Mouse (Mus musculus) brain, embryonic 14.5 days (tissue): ENCODE measurements around the gene Dnaaf2. TPM values are rescaled to one million over a fixed set of nuclear protein-coding genes. Genes with fewer than 3 reads are reported as not detected.

Source experiments
- DNase-seq: peaks from one replicate; pipeline ENCODE4 v3.0.0-alpha.2; 2011; ENCODE audit warnings: low read depth
- CTCF ChIP-seq: fragments of 200-500 bp; IDR thresholded peaks from 2 replicates; pipeline ENCODE4 v1.5.1; 2012; ENCODE audit warnings: inconsistent platforms, mild to moderate bottlenecking, moderate library complexity, borderline replicate concordance; ENCODE audit not compliant: insufficient read depth, insufficient read length; ENCODE audit errors: extremely low read depth
- POLR2A ChIP-seq: fragments of 200-500 bp; IDR thresholded peaks from 2 replicates; pipeline ENCODE4 v1.6.1; 2012; ENCODE audit warnings: mild to moderate bottlenecking, inconsistent platforms, borderline replicate concordance; ENCODE audit not compliant: poor library complexity, insufficient read depth, insufficient read length, severe bottlenecking; ENCODE audit errors: extremely low read depth
- polyA plus RNA-seq: library from polyadenylated mRNA; depleted of rRNA; stranded (reverse); fragments of >200 nt; gene quantifications from 2 replicates; pipeline ENCODE4 v1.2.3, GENCODE M21; 2012

Gene Dnaaf2
- polyA plus RNA-seq, 1 experiment = 4.6 TPM

- no peak for TF ChIP-seq CTCF
- TF ChIP-seq POLR2A = peak; percentile 96
Observed at GRCm38 (mm10) chr12:69196444-69197377, 1.5 kb downstream of the Dnaaf2 start, which contains the start of gene Gm49383. Gene Gm49383 (minus strand): TSS chr12:69197104.

GRCm38 (mm10) chr12:69192637-69193036 lies 5.6 kb downstream of the Dnaaf2 start:
- TF ChIP-seq CTCF = no peak

More at GRCm38 (mm10) chr12:69196444-69197377, 1.5 kb downstream of the Dnaaf2 start, which contains the start of gene Gm49383:
- peak; percentile 93 for DNase-seq

GRCm38 (mm10) chr12:69191396-69191795 lies 6.8 kb downstream of the Dnaaf2 start:
- TF ChIP-seq CTCF (no peak), POLR2A (no peak)
- no peak for DNase-seq

More at GRCm38 (mm10) chr12:69192637-69193036, 5.6 kb downstream of the Dnaaf2 start:
- DNase-seq = no peak

- no peak for DNase-seq
- TF ChIP-seq CTCF (no peak), POLR2A (no peak)
Observed at GRCm38 (mm10) chr12:69190522-69190921, 7.7 kb downstream of the Dnaaf2 start.

- no peak for TF ChIP-seq CTCF
- TF ChIP-seq POLR2A = no peak
- no peak for DNase-seq
Observed at GRCm38 (mm10) chr12:69190074-69190473, 8.2 kb downstream of the Dnaaf2 start.

- no peak for DNase-seq
- TF ChIP-seq POLR2A (no peak), CTCF (no peak)
Observed at GRCm38 (mm10) chr12:69186811-69187471, 11.3 kb downstream of the Dnaaf2 start.

GRCm38 (mm10) chr12:69185371-69185770 lies 12.9 kb downstream of the Dnaaf2 start:
- TF ChIP-seq POLR2A = no peak
- TF ChIP-seq CTCF = no peak
- no peak for DNase-seq

- DNase-seq = peak; percentile 69
- no peak for TF ChIP-seq CTCF
- TF ChIP-seq POLR2A = no peak
Observed at GRCm38 (mm10) chr12:69184342-69185295, 13.6 kb downstream of the Dnaaf2 start.

- TF ChIP-seq CTCF = no peak
- peak; percentile 100 for TF ChIP-seq POLR2A
- DNase-seq = peak; percentile 99
Observed at GRCm38 (mm10) chr12:69183583-69184308, 14.5 kb downstream of the Dnaaf2 start, which contains the start of the genes Rpl36al and Mgat2. Gene Rpl36al (minus strand): TSS chr12:69184083. Gene Mgat2 (plus strand): TSS chr12:69184157.

GRCm38 (mm10) chr12:69181800-69182199 lies 16.4 kb downstream of the Dnaaf2 start:
- TF ChIP-seq POLR2A (no peak), CTCF (no peak)
- DNase-seq = no peak

GRCm38 (mm10) chr12:69179371-69179770 lies 18.9 kb downstream of the Dnaaf2 start:
- TF ChIP-seq CTCF = no peak
- TF ChIP-seq POLR2A = no peak
- DNase-seq = no peak

GRCm38 (mm10) chr12:69177526-69177925 lies 20.7 kb downstream of the Dnaaf2 start:
- TF ChIP-seq CTCF = no peak
- TF ChIP-seq POLR2A = no peak
- no peak for DNase-seq

GRCm38 (mm10) chr12:69175975-69176374 lies 22.3 kb downstream of the Dnaaf2 start:
- DNase-seq = no peak
- no peak for TF ChIP-seq CTCF
- TF ChIP-seq POLR2A = no peak
